Mouse (Mus musculus): ENCODE measurements around the gene Rbp7. TPM values are rescaled to one million over a fixed set of nuclear protein-coding genes. Genes with fewer than 3 reads are reported as not detected.
A peak's percentile ranks its signal among the peaks of the same experiment; 100 is the strongest.
"Not testable (repeated sequence)": the region's sequence is repeated elsewhere in the genome, so short reads cannot be mapped to it uniquely, and the experiment has no call there.

Rbp7 gene
- 12.6 and 18.0 TPM in 2 replicates for polyA plus RNA-seq (2015; fragmentation: Nextera tagmentation; extraction: Ambion mirVana)

DNA sequence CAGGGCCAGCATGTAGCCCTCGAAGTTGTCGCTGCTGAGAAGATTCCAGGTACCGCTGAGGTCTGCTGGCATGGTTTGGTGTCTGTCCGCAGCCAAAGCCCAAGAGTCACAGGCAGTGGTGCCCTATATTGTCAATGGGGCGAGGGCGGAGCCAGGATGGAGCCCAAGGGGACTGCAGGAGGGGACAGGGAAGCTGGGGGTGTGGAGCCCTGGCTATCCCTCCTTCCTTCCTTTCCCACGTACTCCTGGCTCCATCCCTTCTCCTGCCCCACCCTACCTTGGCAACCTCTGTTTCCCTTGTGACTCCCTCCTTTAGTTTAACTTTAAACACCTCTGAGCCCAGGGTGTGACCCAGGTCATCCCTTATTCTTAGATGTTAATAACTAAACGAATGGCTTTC lies at the start of gene Rbp7:
Rbp7 (minus strand) TSS at position 100 of the 400 bp plus-strand sequence.
- no peak for DNase-seq (ENCODE audit: low spot score)

DNA sequence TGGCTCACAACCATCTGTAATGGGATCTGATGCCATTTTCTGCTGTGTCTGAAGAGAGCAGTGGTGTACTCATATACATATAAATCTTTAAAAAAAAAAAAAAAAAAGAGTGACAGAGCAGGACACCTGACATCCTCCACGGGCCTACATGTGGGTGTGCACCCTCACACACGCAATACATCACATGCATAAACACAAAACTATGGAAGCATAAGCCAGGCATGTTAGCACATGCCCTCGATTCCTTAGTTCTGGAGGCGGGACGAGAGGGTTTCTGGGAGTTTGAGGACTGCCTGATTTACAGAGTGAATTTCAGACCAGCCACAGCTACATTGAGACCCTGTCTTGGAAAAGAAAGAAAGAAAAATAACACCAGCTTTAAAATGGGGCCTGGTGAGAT lies 49.6 kb upstream of the Rbp7 start:
- DNase-seq (ENCODE audit: low spot score): no peak

- no peak for DNase-seq (ENCODE audit: low spot score)
These were observed 45.0 kb upstream of the Rbp7 start for GRCm38 (mm10) chr4:149499790-149500189.

GRCm38 (mm10) chr4:149498901-149499300 lies 44.1 kb upstream of the Rbp7 start:
- no peak for DNase-seq (ENCODE audit: low spot score)

- no peak for DNase-seq (ENCODE audit: low spot score)
These were observed 41.8 kb upstream of the Rbp7 start for GRCm38 (mm10) chr4:149496612-149497011.

- DNase-seq (ENCODE audit: low spot score): no peak
These were observed 36.4 kb upstream of the Rbp7 start for GRCm38 (mm10) chr4:149491151-149491550.

GRCm38 (mm10) chr4:149489415-149490240 lies 34.9 kb upstream of the Rbp7 start:
- DNase-seq (ENCODE audit: low spot score): no peak

- DNase-seq (ENCODE audit: low spot score): no peak
These were observed 33.0 kb upstream of the Rbp7 start for GRCm38 (mm10) chr4:149487729-149488128.

DNA sequence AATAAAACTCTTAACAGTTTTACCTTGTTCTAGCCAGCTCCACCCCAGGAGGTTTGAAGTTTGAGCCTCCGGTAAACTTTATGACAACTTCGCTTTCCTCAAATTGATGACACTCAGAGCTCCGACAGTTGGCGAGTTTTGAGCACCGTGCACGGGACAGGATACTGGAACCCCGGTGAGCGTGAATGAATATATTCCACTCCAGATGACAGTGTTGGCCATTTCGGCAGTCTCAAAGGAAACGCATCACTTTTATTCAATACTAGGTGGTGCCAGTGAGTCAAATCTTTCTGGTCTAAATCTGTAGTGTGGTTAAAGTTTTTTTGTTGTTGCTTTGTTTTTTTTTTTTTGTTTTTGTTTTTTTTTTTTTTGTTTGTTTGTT lies 31.0 kb upstream of the Rbp7 start:
- DNase-seq (ENCODE audit: low spot score): peak; percentile 61

DNA sequence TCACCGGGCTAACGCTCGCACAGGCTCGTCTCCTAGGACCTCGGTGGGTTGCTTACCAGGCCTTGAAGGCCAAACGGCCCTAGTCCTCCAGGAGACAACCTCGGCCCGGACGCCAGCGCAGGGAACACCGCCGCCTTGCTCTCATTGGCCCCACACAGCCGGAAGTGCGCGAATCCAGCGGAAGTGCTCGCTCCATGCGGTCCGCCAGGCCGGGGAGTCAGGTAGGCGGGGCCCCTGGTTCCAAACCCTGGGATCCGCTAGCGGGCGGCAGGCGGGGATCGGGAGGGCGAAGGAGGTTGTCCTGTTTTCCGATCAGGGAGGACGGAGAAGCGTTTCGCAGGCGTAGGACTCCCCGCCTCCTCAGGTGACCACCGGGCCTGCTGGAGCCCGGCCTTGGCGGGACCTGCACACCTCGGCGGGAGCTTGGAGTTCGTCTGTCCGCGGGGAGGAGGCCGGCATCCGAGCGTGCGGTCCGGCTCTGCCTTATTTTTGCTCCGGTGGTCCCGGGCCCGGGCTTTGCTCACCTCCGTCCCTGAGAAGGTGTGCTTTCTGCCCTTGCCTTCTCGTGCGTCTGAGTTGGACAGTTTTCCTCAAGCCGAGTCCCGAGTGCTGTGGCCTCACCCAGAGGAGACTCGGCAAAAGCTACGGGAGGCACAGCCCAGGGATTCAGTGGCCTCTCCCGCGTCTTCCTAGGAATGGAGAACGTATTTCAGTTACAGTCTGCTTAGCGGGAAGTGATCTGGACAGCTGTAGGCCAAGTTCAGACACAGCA lies 30.5 kb upstream of the Rbp7 start, which contains the start of the genes Nmnat1 and Lzic:
Nmnat1 (minus strand) TSS at position 150 of the 772 bp plus-strand sequence.
Lzic (plus strand) TSS at position 177 of the 772 bp plus-strand sequence.
- DNase-seq (ENCODE audit: low spot score): peak; percentile 93

- no peak for DNase-seq (ENCODE audit: low spot score)
These were observed 29.8 kb upstream of the Rbp7 start for GRCm38 (mm10) chr4:149484566-149484965.

- no peak for DNase-seq (ENCODE audit: low spot score)
These were observed 22.3 kb upstream of the Rbp7 start, which contains the start of gene Tmem274 for GRCm38 (mm10) chr4:149477078-149477477. Tmem274 (plus strand) TSS chr4:149477378.

DNA sequence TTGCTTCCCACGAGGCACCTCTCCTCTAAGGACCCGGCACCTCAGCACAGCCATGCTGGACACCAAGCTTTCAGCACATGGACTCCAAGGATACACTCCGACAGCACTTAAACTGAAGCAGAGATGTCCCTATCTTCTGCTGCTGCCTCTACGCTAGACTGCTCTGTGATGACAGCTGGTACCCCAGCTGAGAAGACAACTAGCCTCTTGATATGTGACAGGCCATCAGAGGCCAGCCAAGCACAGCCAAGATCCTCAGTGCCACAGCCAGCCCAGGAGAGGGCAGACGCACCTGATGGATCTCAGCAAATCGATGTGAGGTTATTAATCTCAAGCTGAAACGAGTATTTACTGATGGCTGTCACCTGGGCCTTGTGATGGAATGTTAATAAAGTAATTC lies 20.3 kb upstream of the Rbp7 start:
- no peak for DNase-seq (ENCODE audit: low spot score)

- DNase-seq (ENCODE audit: low spot score): peak; percentile 94
These were observed 14.8 kb upstream of the Rbp7 start for GRCm38 (mm10) chr4:149469557-149469956.

GRCm38 (mm10) chr4:149463435-149463950 lies 8.7 kb upstream of the Rbp7 start:
- DNase-seq (ENCODE audit: low spot score): no peak

DNA sequence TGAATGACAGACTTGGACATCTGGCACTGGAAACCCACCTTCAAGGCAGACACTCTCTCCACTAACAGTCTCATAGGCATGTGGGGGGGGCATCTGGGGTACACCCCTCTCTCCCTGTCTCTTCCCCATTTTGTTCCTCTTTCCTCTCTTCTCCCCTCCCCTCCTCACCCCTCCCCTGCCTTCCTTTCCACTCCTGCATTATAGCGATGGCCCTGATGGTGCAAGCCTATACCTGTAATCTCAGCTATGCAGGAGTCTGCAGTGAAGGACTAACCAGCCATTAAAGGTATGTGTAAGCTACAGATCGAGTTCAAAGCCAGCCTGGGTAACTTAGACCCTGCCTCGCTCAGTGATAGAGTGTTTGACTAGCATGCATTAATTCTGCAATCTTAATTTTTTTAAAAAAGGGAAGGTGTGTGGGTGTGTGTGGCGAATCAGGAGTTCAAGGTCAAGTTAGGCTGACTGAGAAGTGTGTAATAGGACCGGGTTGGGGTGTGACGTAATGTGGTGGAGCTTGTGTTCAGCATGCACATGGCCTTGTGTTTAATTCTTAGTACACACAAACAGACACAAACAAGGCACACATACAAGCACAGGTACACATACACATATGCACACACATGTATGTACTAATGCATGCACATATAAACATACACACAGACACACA lies 7.7 kb upstream of the Rbp7 start:
- no peak for DNase-seq (ENCODE audit: low spot score)

GRCm38 (mm10) chr4:149461579-149462304 lies 7.0 kb upstream of the Rbp7 start:
- DNase-seq (ENCODE audit: low spot score): peak; percentile 40

- DNase-seq (ENCODE audit: low spot score): not testable (repeated sequence)
These were observed 5.7 kb upstream of the Rbp7 start for GRCm38 (mm10) chr4:149460475-149460874.

DNA sequence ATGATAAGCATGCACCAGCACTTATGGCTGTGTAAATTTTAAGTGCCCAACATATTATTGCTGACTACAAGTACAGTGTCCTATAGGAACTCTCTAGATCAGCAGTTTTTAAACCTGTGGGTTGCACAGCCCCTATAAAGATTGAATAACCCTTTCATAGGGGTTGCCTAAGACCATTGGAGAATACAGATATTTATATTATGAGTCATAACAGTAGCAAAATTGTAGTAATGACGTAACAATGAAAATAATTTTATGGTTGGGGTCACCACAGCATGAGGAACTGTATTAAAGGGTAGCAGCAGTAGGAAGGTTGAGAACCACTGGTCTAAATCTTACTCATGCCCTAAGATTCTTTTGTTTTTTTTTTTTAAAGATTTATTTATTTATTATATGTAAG lies 4.6 kb upstream of the Rbp7 start:
- no peak for DNase-seq (ENCODE audit: low spot score)

GRCm38 (mm10) chr4:149458526-149458925 lies 3.7 kb upstream of the Rbp7 start:
- DNase-seq (ENCODE audit: low spot score): no peak
